Mouse (Mus musculus) lung, postnatal 0 days (tissue): ENCODE measurements around the gene Fads2. TPM values are rescaled to one million over a fixed set of nuclear protein-coding genes. Genes with fewer than 3 reads are reported as not detected.

Experiments used
- ATAC-seq: fragments of 200-750 bp; cut with Nextera tagmentation; 2 replicates; pipeline ENCODE4 v1.8.0; 2017; ENCODE audit warnings: moderate library complexity
- DNase-seq: peaks from one replicate; pipeline ENCODE4 v3.0.0-alpha.2; 2016; ENCODE audit warnings: low spot score
- H3K27ac ChIP-seq: fragments of 300-500 bp; sonication (generic); 2 replicates; pipeline ENCODE4 v1.5.1; 2014; ENCODE audit warnings: antibody characterized with exemption, mild to moderate bottlenecking, low read length, mixed read lengths
- H3K27me3 ChIP-seq: fragments of 300-500 bp; sonication (generic); replicated peaks from 2 replicates; pipeline ENCODE4 v1.6.1; 2014; ENCODE audit warnings: low read length, mixed read lengths; ENCODE audit not compliant: insufficient read depth
- H3K36me3 ChIP-seq: fragments of 300-500 bp; sonication (generic); 2 replicates; pipeline ENCODE4 v1.6.1; 2014; ENCODE audit warnings: low read length, mixed read lengths; ENCODE audit not compliant: insufficient read depth
- H3K4me1 ChIP-seq: fragments of 300-500 bp; sonication (generic); 2 replicates; pipeline ENCODE4 v1.6.1; 2014; ENCODE audit warnings: antibody characterized with exemption, low read depth, low read length, mixed read lengths; ENCODE audit not compliant: insufficient read depth
- H3K4me2 ChIP-seq: fragments of 300-500 bp; sonication (generic); replicated peaks from 2 replicates; pipeline ENCODE4 v1.6.1; 2014; ENCODE audit warnings: low read depth, mild to moderate bottlenecking, low read length, moderate library complexity, mixed read lengths
- H3K4me3 ChIP-seq: fragments of 300-500 bp; sonication (generic); 2 replicates; pipeline ENCODE4 v1.5.1; 2014; ENCODE audit warnings: low read depth, low read length
- H3K9ac ChIP-seq: fragments of 300-500 bp; sonication (generic); replicated peaks from 2 replicates; pipeline ENCODE4 v1.6.1; 2014; ENCODE audit warnings: low read depth, mild to moderate bottlenecking
- H3K9me3 ChIP-seq: fragments of 300-500 bp; sonication (generic); 2 replicates; pipeline ENCODE4 v1.6.1; 2016; ENCODE audit warnings: low read length, mixed read lengths
- CTCF ChIP-seq: IDR thresholded peaks from 2 replicates; pipeline ENCODE4 v1.5.1; 2016; ENCODE audit warnings: antibody characterized with exemption, mild to moderate bottlenecking
- EP300 ChIP-seq: IDR thresholded peaks from 2 replicates; pipeline ENCODE4 v1.6.1; 2016; ENCODE audit warnings: antibody characterized with exemption, mild to moderate bottlenecking, control low read depth
- WGBS: fragments of 180-500 bp; shearing (Covaris S2); extraction: QIAGEN DNeasy Blood & Tissue Kit; methylation state at CpG from one replicate; pipeline ENCODE4 v1.1.7; 2014; 5-methylcytosine and 5-hydroxymethylcytosine counted together
- polyA plus RNA-seq: library from polyadenylated mRNA; unstranded; fragments of >200 nt; fragmentation: Nextera tagmentation; extraction: Ambion mirVana; gene quantifications from 2 replicates; pipeline ENCODE4 v1.2.1, GENCODE M21; 2015

The Fads2 gene
- polyA plus RNA-seq, 1 experiment from 2014 or later = 35.0 TPM

DNA sequence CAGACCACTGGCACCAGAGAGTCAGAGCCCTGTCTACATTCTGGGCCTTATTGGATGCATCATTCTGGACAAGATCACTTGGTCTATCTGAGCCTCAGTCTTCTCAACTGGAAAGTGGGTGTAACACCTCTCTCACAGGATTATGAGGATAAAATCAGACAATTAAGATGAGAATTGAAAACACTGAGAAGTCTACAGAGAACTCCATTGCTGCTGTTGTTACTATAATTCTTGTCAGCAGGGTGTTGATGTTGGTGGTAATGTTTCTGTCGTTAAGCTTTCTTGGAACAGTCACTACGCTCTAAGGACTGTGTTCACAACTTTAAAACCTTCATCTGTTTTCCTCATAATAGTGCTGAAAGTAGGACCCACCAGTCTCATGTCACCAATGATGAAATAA, 5.1 kb upstream of the Fads2 start:
- Histone ChIP-seq H3K4me3 (no peak overlapping the region), H3K27ac (no peak overlapping the region), H3K36me3 (no peaks in the 10 kb centered on the region), H3K27me3 (no peaks in the 10 kb centered on the region), H3K9me3 (no peaks in the 10 kb centered on the region), H3K4me1 (no peaks in the 10 kb centered on the region), H3K4me2 (no peak overlapping the region), H3K9ac (no peak overlapping the region)
- ATAC-seq = no peak
- no peak for TF ChIP-seq EP300
- TF ChIP-seq CTCF = no peak
- 74% methylated on average over 2 of the region's 2 CpGs for WGBS
- DNase-seq = no peak

DNA sequence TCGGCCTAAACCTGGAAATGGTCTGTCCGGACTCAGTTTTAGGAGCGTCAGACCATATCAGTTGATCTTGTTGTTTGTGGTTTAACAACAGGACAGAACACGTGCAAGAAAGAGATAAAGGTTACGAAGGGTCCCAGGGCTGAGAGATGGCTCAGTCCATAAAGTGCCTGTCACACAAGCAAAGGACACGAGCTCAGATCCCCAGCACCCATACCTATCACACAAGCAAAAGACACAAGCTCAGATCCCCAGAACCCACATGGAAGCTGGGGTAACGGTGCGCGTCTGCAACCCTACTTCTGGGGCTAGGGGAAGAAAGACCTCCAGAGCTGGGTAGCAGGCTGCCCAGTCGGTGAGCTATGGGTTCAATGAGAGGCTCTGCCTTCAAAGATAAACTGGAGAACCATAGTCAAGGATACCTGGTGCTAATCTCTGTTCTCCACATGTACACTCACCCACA, 3.5 kb upstream of the Fads2 start:
- Histone ChIP-seq H3K9me3 (no peaks in the 10 kb centered on the region), H3K36me3 (no peaks in the 10 kb centered on the region), H3K4me3 (no peak overlapping the region), H3K27ac (no peak overlapping the region), H3K27me3 (no peaks in the 10 kb centered on the region), H3K9ac (no peak overlapping the region), H3K4me1 (no peaks in the 10 kb centered on the region), H3K4me2 (no peak overlapping the region)
- TF ChIP-seq EP300 = no peak
- no peak for TF ChIP-seq CTCF
- ATAC-seq = no peak
- no peak for DNase-seq
- WGBS = 76% methylated on average over 10 of the region's 10 CpGs

DNA sequence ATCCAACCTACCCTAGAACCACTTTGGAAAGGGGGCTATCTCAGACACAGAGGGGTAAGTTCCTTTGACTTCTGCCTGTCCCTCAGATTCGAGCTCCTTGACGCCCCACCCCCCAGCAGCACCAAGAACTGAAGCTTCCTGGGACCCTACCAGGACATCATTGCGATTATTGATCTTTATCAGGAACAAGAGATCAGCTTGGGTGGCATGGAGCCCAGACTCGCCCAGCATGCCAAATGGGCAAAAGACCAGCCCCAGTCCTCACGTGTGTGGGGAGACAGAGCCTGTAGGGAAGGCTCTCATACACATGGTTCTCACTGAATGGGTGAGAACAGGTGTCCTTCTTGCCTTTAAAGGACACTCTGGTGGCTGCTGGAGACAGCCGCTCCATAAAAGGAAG, 2.7 kb upstream of the Fads2 start:
- Histone ChIP-seq H3K4me1 (no peaks in the 10 kb centered on the region), H3K9ac (no peak overlapping the region), H3K36me3 (no peaks in the 10 kb centered on the region), H3K9me3 (no peaks in the 10 kb centered on the region), H3K4me2 (no peak overlapping the region), H3K4me3 (no peak overlapping the region), H3K27me3 (no peaks in the 10 kb centered on the region), H3K27ac (no peak overlapping the region)
- DNase-seq = no peak
- 74% methylated on average over 6 of the region's 6 CpGs for WGBS
- ATAC-seq = no peak
- TF ChIP-seq EP300 (no peak), CTCF (no peak)

DNA sequence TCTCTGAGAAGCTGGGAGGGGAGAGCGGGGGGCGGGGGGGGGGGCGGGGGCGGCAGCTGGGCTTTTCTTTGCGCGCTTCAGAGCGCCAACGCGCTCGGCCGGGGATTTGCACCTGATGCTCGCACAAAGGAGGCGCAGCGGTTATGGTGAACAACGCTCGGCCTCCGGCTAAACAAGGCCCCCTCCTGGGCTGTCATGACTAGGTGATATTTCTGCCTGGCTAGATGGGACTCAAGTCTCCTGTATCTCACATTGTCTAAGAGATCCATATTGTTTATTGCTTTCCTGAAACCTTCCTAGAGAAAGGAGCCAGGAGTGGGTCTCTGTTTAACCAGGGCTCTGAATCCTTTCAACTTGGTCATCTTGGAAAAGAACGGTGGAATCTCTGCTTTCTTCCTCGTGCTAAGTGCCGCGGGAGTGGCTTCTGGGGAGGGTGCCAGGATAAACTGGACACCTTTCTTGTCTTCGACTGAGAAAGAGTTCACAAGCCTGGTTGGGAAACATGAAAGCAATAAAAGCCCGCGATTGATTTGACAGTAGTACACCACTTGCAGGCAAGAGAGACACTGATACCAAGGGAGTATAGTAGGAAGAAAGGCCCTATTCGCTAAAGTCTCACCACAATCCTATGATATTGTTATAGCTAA, 631 bp upstream of the Fads2 start:
- H3K36me3 ChIP-seq = no peaks in the 10 kb centered on the region
- no peak overlapping the region for H3K27ac ChIP-seq
- peak overlapping the region; percentile 59 for H3K4me3 ChIP-seq
- H3K9me3 ChIP-seq = no peaks in the 10 kb centered on the region
- ATAC-seq (peak; percentile 7), DNase-seq (no peak)
- TF ChIP-seq EP300 = no peak
- TF ChIP-seq CTCF = peak; percentile 31; the same call in 1 of the 2 replicates
- WGBS = 10% methylated on average over 14 of the region's 25 CpGs
- H3K27me3 ChIP-seq = no peaks in the 10 kb centered on the region
- no peaks in the 10 kb centered on the region for H3K4me1 ChIP-seq
- peak overlapping the region; percentile 88 for H3K4me2 ChIP-seq
- no peak overlapping the region for H3K9ac ChIP-seq

DNA sequence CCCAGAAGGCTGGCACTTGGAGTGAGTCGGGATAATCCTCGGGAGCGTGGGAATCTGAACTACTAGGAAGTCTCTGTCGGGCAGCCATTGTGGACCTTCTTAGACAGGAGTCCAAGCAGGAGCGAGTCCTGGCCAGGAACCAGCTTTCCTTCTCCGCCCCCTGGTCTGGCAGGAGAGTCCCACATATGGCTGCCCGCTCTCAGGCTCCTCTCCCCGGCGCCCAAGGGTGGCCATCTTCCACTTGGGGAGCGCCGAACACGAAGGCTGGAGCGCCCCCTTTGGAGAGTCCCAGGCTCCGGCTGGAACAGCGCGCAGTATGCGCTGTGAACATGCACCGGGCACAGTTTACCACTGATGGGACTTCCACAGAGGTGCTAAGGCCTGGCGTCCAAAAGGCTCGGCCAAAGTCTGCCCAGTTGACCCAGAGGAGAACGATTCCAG, 895 bp downstream of the Fads2 start:
- peak overlapping the region; percentile 66 for H3K27ac ChIP-seq
- DNase-seq (peak; percentile 92), ATAC-seq (peak; percentile 86)
- H3K4me3 ChIP-seq = peak overlapping the region; percentile 59
- no peaks in the 10 kb centered on the region for H3K4me1 ChIP-seq
- H3K4me2 ChIP-seq = peak overlapping the region; percentile 88
- peak overlapping the region; percentile 37; the same call in 1 of the 2 replicates for H3K9ac ChIP-seq
- no peaks in the 10 kb centered on the region for H3K27me3 ChIP-seq
- no peaks in the 10 kb centered on the region for H3K36me3 ChIP-seq
- WGBS = under 1% methylated on average over 21 of the region's 21 CpGs
- H3K9me3 ChIP-seq = no peaks in the 10 kb centered on the region
- TF ChIP-seq EP300 (no peak), CTCF (peak; percentile 82)

DNA sequence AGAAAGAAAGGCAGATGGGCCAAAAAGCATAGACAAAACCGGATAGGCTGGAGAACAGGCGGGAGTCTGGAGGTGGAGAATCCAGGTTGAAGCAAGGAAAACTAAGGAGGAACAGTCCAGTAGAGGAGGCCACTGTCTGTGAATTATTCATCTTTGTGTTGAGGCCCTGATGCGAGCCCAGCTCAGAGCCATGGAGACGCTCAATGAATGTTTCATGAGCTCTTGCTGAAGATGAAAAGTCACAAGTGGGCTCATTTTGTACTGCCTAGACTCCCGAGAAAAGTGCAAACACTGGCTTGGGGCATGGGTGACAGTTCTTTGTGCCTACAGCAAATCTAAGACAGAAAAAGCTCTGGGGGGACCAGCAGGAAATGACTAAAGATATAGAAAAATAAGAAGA, 3.7 kb downstream of the Fads2 start:
- Histone ChIP-seq H3K4me3 (no peak overlapping the region), H3K9me3 (no peaks in the 10 kb centered on the region), H3K4me1 (peaks cover 4% of the 10 kb centered on the region; the same call in 1 of the 2 replicates), H3K27me3 (no peaks in the 10 kb centered on the region), H3K4me2 (no peak overlapping the region), H3K27ac (no peak overlapping the region), H3K9ac (no peak overlapping the region), H3K36me3 (no peaks in the 10 kb centered on the region)
- TF ChIP-seq CTCF = no peak
- TF ChIP-seq EP300 = no peak
- WGBS = 80% methylated on average over 5 of the region's 5 CpGs
- no peak for ATAC-seq
- DNase-seq = no peak
